Mouse (Mus musculus): ENCODE results near the gene Dnal4. TPM values are rescaled to one million over a fixed set of nuclear protein-coding genes. Genes with fewer than 3 reads are reported as not detected.

Dnal4 gene
- polyA plus RNA-seq, 1 experiment from 2014 or later, result 73.3 TPM

Other genes starting within 250 kb of the Dnal4 start
- 48.5 and 55.1 TPM in 2 replicates for gene Ddx17, start 231.1 kb downstream of the Dnal4 start, polyA plus RNA-seq (2015; fragmentation: Nextera tagmentation; extraction: Ambion mirVana)
- gene Dmc1, start 172.7 kb downstream of the Dnal4 start, polyA plus RNA-seq (2015; fragmentation: Nextera tagmentation; extraction: Ambion mirVana), result 2.2 and 2.5 TPM in 2 replicates
- gene Fam227a, start 118.9 kb downstream of the Dnal4 start, polyA plus RNA-seq (2015; fragmentation: Nextera tagmentation; extraction: Ambion mirVana), result 1.8 and 1.9 TPM in 2 replicates
- gene Cby1, start 118.7 kb downstream of the Dnal4 start, polyA plus RNA-seq (2015; fragmentation: Nextera tagmentation; extraction: Ambion mirVana), result 67.3 and 78.6 TPM in 2 replicates
- gene Tomm22, start 107.0 kb downstream of the Dnal4 start, polyA plus RNA-seq (2015; fragmentation: Nextera tagmentation; extraction: Ambion mirVana), result 207 and 210 TPM in 2 replicates
- gene Josd1, start 89.9 kb downstream of the Dnal4 start, polyA plus RNA-seq (2015; fragmentation: Nextera tagmentation; extraction: Ambion mirVana), result 27.0 and 28.0 TPM in 2 replicates
- gene Gtpbp1, start 87.0 kb downstream of the Dnal4 start, polyA plus RNA-seq (2015; fragmentation: Nextera tagmentation; extraction: Ambion mirVana), result 36.4 and 39.1 TPM in 2 replicates
- 6.4 and 7.7 TPM in 2 replicates for gene Sun2, start 35.3 kb downstream of the Dnal4 start, polyA plus RNA-seq (2015; fragmentation: Nextera tagmentation; extraction: Ambion mirVana)
- 8.4 and 9.0 TPM in 2 replicates for gene Nptxr, start 26.9 kb upstream of the Dnal4 start, polyA plus RNA-seq (2015; fragmentation: Nextera tagmentation; extraction: Ambion mirVana)
- gene Npcd, start 56.4 kb upstream of the Dnal4 start, polyA plus RNA-seq (2015; fragmentation: Nextera tagmentation; extraction: Ambion mirVana), result 0.91 TPM in 1 of 2 replicates, not detected in the other
- gene Cbx6, start 56.8 kb upstream of the Dnal4 start, polyA plus RNA-seq (2015; fragmentation: Nextera tagmentation; extraction: Ambion mirVana), result 90.7 and 93.5 TPM in 2 replicates
- gene Apobec3, start 113.8 kb upstream of the Dnal4 start, polyA plus RNA-seq (2015; fragmentation: Nextera tagmentation; extraction: Ambion mirVana), result 16.7 and 19.2 TPM in 2 replicates
- gene Cbx7, start 193.3 kb upstream of the Dnal4 start, polyA plus RNA-seq (2015; fragmentation: Nextera tagmentation; extraction: Ambion mirVana), result 3.1 and 4.6 TPM in 2 replicates
- 5.2 and 5.7 TPM in 2 replicates for gene Pdgfb, start 237.1 kb upstream of the Dnal4 start, polyA plus RNA-seq (2015; fragmentation: Nextera tagmentation; extraction: Ambion mirVana)

Data from embryonic facial prominence, embryonic 15.5 days (tissue).